Mouse (Mus musculus): ENCODE data around the gene Efs. TPM values are rescaled to one million over a fixed set of nuclear protein-coding genes. Genes with fewer than 3 reads are reported as not detected.

Efs gene
- polyA plus RNA-seq (2012; rRNA removed), result 29.7 and 43.7 TPM in 2 replicates

GRCm38 (mm10) chr14:54925349-54926342, at the start of gene Efs:
Gene Efs, minus strand, starts transcription at chr14:54926126.

GRCm38 (mm10) chr14:54966320-54966977, 40.5 kb upstream of the Efs start, which contains the start of gene Myh6:
Gene Myh6, minus strand, starts transcription at chr14:54966927.

GRCm38 (mm10) chr14:54935904-54936830, 10.2 kb upstream of the Efs start, which contains the start of gene Cmtm5:
Gene Cmtm5, plus strand, starts transcription at chr14:54936261.

GRCm38 (mm10) chr14:54932645-54933150, 6.8 kb upstream of the Efs start, which contains the start of gene Il25:
Gene Il25, plus strand, starts transcription at chr14:54932695.

DNA sequence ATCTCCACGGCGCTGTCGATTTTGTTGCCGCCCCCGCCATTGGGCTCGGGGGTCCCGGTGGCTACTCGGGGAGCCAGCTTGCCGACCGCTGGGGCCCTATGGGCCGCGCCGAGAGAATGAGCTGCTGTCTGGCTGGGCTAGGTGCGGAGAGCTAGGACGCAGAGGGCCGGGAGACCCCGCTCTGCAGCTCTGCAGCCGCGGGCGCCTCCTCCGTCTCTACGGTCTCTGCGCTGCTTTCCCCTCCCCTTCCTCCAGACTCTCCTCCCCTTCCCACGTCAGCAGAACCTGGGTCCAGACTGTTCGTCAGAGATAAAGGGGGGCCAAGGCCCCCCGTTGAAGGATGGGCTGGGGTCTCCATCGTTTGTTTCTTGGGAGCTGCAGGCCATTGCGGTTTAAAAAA, 13.0 kb downstream of the Efs start, which contains the start of gene Slc22a17:
TSS of gene Slc22a17 (minus strand) at position 247 of the 400 bp plus-strand sequence.

DNA sequence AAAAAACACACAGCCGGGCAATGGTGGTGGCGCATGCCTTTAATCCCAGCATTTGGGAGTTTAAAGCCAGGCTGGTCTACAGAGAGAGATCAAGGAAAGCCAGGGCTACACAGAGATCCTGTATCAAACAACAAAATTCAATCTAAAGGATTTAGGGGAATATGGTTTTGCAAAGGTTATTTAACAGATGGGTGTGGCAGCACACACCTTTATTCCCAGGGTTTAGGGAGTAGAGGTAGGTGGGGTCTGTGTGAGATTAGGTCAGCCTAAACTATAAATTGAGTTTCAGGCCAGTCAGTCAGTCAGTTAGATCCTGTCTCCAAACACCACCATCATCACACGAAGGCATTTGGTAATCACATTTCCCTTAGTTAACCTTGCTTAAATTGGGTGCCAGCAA, 33.7 kb downstream of the Efs start, which contains the start of gene Pabpn1:
TSS of gene Pabpn1 (plus strand) at position 301 of the 400 bp plus-strand sequence.

GRCm38 (mm10) chr14:54883154-54884021, 42.5 kb downstream of the Efs start, which contains the start of the genes Bcl2l2 and Gm20521:
Gene Bcl2l2, plus strand, starts transcription at chr14:54883377.
Gene Gm20521, plus strand, starts transcription at chr14:54883441.

GRCm38 (mm10) chr14:54877048-54877715, 48.7 kb downstream of the Efs start, which contains the start of gene Ppp1r3e:
Gene Ppp1r3e, minus strand, starts transcription at chr14:54877550.

DNA sequence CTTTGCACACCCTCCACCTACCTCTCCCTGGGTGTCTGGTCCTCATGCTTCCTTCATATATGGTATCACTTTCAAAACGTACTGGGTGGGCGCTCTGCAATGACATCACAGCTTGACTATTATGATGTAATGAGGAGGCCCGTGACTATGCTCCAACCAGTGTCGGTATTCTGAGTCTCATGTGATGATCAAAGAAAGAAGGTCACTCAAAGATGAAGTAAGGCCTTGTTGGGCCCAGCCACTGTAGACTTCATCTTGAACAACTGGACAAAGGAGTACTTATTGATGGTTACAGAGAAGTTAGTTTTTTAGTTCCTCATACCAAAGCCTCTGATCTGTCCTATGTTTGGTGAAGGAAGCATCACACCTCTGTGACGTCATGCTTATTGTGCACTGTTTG, 55.1 kb downstream of the Efs start, which contains the start of gene Homez:
TSS of gene Homez (minus strand) at position 101 of the 400 bp plus-strand sequence.

Other genes starting within 250 kb of the Efs start
- 77.0 and 90.6 TPM in 2 replicates for gene 1700123O20Rik, start 239.9 kb downstream of the Efs start, polyA plus RNA-seq (2012; rRNA removed)
- 400 and 680 TPM in 2 replicates for gene Acin1, start 239.2 kb downstream of the Efs start, polyA plus RNA-seq (2012; rRNA removed)
- gene Gm29776, start 227.3 kb downstream of the Efs start, polyA plus RNA-seq (2012; rRNA removed), result 0.02 TPM in 1 of 2 replicates, not detected in the other
- gene Cebpe, start 214.0 kb downstream of the Efs start, polyA plus RNA-seq (2012; rRNA removed), result 0.20 and 0.64 TPM in 2 replicates
- gene Slc7a8, start 144.2 kb downstream of the Efs start, polyA plus RNA-seq (2012; rRNA removed), result 2.7 and 3.1 TPM in 2 replicates
- gene Rnf212b, start 112.0 kb downstream of the Efs start, polyA plus RNA-seq (2012; rRNA removed), result not detected in 2 replicates
- gene Homez, start 55.2 kb downstream of the Efs start, polyA plus RNA-seq (2012; rRNA removed), result 8.0 and 11.2 TPM in 2 replicates
- 6.4 and 6.8 TPM in 2 replicates for gene Ppp1r3e, start 48.6 kb downstream of the Efs start, polyA plus RNA-seq (2012; rRNA removed)
- gene Bcl2l2, start 42.7 kb downstream of the Efs start, polyA plus RNA-seq (2012; rRNA removed), result 33.6 and 40.4 TPM in 2 replicates
- gene Gm20521, start 42.7 kb downstream of the Efs start, polyA plus RNA-seq (2012; rRNA removed), result 0.31 and 0.50 TPM in 2 replicates
- 563 and 639 TPM in 2 replicates for gene Pabpn1, start 33.6 kb downstream of the Efs start, polyA plus RNA-seq (2012; rRNA removed)
- 183 and 215 TPM in 2 replicates for gene Slc22a17, start 13.0 kb downstream of the Efs start, polyA plus RNA-seq (2012; rRNA removed)
- gene Il25, start 6.6 kb upstream of the Efs start, polyA plus RNA-seq (2012; rRNA removed), result 0.14 and 0.22 TPM in 2 replicates
- gene Cmtm5, start 10.1 kb upstream of the Efs start, polyA plus RNA-seq (2012; rRNA removed), result 0.53 and 3.1 TPM in 2 replicates
- 39.9 and 46.8 TPM in 2 replicates for gene Myh6, start 40.8 kb upstream of the Efs start, polyA plus RNA-seq (2012; rRNA removed)
- gene Gm17428, start 50.8 kb upstream of the Efs start, polyA plus RNA-seq (2012; rRNA removed), result not detected in 2 replicates
- gene Myh7, start 68.5 kb upstream of the Efs start, polyA plus RNA-seq (2012; rRNA removed), result 49.1 and 69.1 TPM in 2 replicates
- 74.5 and 85.9 TPM in 2 replicates for gene Ngdn, start 89.3 kb upstream of the Efs start, polyA plus RNA-seq (2012; rRNA removed)
- gene Zfhx2, start 166.2 kb upstream of the Efs start, polyA plus RNA-seq (2012; rRNA removed), result 12.8 and 14.9 TPM in 2 replicates
- gene Thtpa, start 168.7 kb upstream of the Efs start, polyA plus RNA-seq (2012; rRNA removed), result 8.5 and 12.3 TPM in 2 replicates
- gene Ap1g2, start 180.5 kb upstream of the Efs start, polyA plus RNA-seq (2012; rRNA removed), result 8.8 and 9.0 TPM in 2 replicates
- 12.3 and 15.7 TPM in 2 replicates for gene Jph4, start 190.8 kb upstream of the Efs start, polyA plus RNA-seq (2012; rRNA removed)

All from central nervous system, embryonic 11.5 days (tissue).